Mouse (Mus musculus) lung, embryonic 15.5 days (tissue): ENCODE measurements around the gene H2-Eb1. TPM values are rescaled to one million over a fixed set of nuclear protein-coding genes. Genes with fewer than 3 reads are reported as not detected.

Experiments
- ATAC-seq: fragments of 200-750 bp; cut with Nextera tagmentation; 2 replicates; pipeline ENCODE4 v1.8.0; 2017; ENCODE audit warnings: moderate number of reproducible peaks, borderline replicate concordance; ENCODE audit not compliant: low FRiP score, low TSS enrichment; ENCODE audit errors: extremely low read depth
- H3K27ac ChIP-seq: fragments of 300-500 bp; sonication (generic); 2 replicates; pipeline ENCODE4 v1.5.1; 2015; ENCODE audit warnings: moderate library complexity, mild to moderate bottlenecking, inconsistent platforms
- H3K27me3 ChIP-seq: fragments of 300-500 bp; sonication (generic); 2 replicates; pipeline ENCODE4 v1.6.1; 2015; ENCODE audit warnings: inconsistent platforms
- H3K36me3 ChIP-seq: fragments of 300-500 bp; sonication (generic); 2 replicates; pipeline ENCODE4 v1.6.1; 2015; ENCODE audit warnings: inconsistent platforms
- H3K4me1 ChIP-seq: fragments of 300-500 bp; sonication (generic); 2 replicates; pipeline ENCODE4 v1.6.1; 2015; ENCODE audit warnings: inconsistent platforms
- H3K4me2 ChIP-seq: fragments of 300-500 bp; sonication (generic); 2 replicates; pipeline ENCODE4 v1.6.1; 2015; ENCODE audit warnings: inconsistent platforms, mild to moderate bottlenecking, moderate library complexity
- H3K4me3 ChIP-seq: fragments of 300-500 bp; sonication (generic); 2 replicates; pipeline ENCODE4 v1.5.1; 2015; ENCODE audit warnings: mild to moderate bottlenecking, inconsistent platforms
- H3K9ac ChIP-seq: fragments of 300-500 bp; sonication (generic); 2 replicates; pipeline ENCODE4 v1.6.1; 2015; ENCODE audit warnings: inconsistent platforms
- H3K9me3 ChIP-seq: fragments of 300-500 bp; sonication (generic); 2 replicates; pipeline ENCODE4 v1.6.1; 2016; ENCODE audit warnings: inconsistent platforms
- WGBS: fragments of 180-500 bp; shearing (Covaris S2); methylation state at CpG from one replicate; pipeline ENCODE4 v1.1.7; 2015; 5-methylcytosine and 5-hydroxymethylcytosine counted together
- polyA plus RNA-seq: library from polyadenylated mRNA; unstranded; fragments of >200 nt; fragmentation: Nextera tagmentation; extraction: Ambion mirVana; gene quantifications from 2 replicates; pipeline ENCODE4 v1.2.1, GENCODE M21; 2015

Gene H2-Eb1
- polyA plus RNA-seq, 1 experiment from 2014 or later = 12.0 TPM

DNA sequence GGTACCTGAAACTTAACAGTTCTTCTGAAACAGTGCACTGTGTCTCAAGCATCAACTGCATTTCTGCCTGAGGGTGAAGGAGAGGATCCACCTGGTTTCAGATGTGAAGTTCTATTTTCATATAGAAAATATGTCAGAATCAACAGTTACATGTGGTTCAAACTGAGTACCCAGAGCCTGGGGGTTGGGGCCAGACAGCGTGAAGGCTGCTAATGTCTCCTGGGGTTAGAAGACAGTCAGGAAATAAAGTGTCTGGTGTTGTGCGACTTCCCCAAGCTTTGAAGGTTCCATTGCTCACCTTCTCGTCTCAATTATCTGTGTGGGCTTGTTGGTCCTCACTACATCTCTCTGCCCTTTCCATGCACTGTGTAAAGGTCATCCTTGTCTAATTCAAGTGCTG, 20.7 kb downstream of the H2-Eb1 start:
- no peaks in the 10 kb centered on the region for H3K4me1 ChIP-seq
- WGBS = 65% methylated on average over 3 of the region's 3 CpGs
- no peak overlapping the region for H3K9ac ChIP-seq
- no peaks in the 10 kb centered on the region for H3K27me3 ChIP-seq
- no peaks in the 10 kb centered on the region for H3K36me3 ChIP-seq
- no peak overlapping the region for H3K4me3 ChIP-seq
- no peak overlapping the region for H3K4me2 ChIP-seq
- no peaks in the 10 kb centered on the region for H3K9me3 ChIP-seq
- no peak overlapping the region for H3K27ac ChIP-seq
- ATAC-seq = no peak

DNA sequence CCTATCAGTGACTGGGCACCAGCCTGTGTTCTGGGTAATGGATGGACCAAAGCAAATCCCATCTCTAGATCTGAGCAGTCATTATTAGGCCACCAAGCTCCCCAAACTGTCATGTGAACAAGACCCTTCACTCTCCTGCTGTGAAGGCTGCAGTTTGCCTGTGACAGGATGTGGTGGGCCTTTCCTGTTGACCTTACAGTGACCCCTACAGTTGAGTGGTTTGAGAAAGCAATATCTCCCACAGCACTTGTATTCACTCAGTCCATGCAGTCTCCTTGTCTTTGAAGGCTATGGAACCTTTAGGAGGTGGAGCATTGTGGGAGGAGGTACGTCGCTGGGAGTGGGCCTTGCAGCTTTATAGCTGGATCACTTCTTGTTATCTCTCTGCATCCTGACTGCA, 24.1 kb downstream of the H2-Eb1 start:
- Histone ChIP-seq H3K27me3 (no peaks in the 10 kb centered on the region), H3K4me1 (no peaks in the 10 kb centered on the region), H3K9me3 (no peaks in the 10 kb centered on the region), H3K9ac (no peak overlapping the region), H3K4me3 (no peak overlapping the region), H3K27ac (no peak overlapping the region), H3K36me3 (no peaks in the 10 kb centered on the region), H3K4me2 (no peak overlapping the region)
- ATAC-seq = no peak
- 58% methylated on average over 2 of the region's 2 CpGs for WGBS

DNA sequence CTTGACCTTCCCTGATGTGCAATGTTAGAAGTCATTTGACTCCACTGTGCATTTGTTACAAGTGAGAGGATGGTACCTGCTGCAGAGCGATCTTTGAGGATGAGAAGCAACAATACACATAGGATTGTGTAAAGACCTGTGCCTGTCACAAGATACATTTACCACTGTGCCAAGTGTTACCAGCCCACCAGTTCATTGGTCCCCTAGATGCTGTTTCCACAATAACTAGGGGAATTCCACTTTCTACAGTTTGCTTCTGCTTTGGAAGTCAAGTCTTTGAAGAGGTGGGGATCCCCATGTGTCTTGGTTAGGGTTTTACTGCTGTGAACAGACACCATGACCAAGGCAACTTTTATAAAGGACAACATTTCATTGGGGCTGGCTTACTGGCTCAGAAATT, 25.5 kb downstream of the H2-Eb1 start:
- no peak for ATAC-seq
- WGBS = 92% methylated on average over 1 of the region's 1 CpGs
- Histone ChIP-seq H3K4me1 (no peaks in the 10 kb centered on the region), H3K27me3 (no peaks in the 10 kb centered on the region), H3K4me3 (no peak overlapping the region), H3K27ac (no peak overlapping the region), H3K9ac (no peak overlapping the region), H3K9me3 (no peaks in the 10 kb centered on the region), H3K36me3 (no peaks in the 10 kb centered on the region), H3K4me2 (no peak overlapping the region)

DNA sequence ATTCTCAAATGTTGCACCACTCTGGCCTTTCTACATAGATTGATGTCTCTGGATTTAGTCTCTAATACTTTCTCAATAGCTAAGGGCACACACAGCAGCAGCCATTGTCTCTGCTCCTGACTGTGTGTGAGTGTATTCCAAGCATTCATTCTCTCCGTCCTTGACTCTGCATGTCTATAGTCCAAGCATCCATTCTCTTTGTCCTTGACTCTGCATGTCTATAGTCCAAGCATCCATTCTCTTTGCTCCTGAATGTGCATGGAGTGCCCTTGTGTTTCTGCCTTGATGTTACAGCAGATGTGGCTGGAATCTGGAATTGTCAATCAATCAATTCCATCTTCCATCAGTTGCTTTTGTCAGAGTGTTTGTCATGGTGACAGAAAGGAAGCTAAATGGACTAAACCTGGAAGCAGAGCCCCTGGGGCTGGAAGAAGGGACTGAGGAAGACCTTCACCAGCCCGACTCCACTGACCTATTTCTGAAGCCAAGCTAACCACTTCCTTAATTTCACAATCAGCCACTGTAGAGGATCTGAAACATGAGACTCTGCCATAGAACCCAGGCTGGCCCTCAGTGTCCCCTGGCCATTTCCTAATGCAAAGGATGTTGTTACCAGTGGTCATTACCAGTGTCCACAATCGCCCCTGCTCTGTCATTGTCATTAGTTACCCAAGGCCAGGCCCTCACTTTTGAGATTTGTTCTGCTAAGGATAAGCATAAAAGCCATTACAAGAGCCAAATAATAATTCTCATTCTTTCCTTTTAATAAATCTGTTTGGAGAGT, 35.1 kb downstream of the H2-Eb1 start:
- no peak overlapping the region for H3K27ac ChIP-seq
- no peaks in the 10 kb centered on the region for H3K36me3 ChIP-seq
- H3K27me3 ChIP-seq = no peaks in the 10 kb centered on the region
- no peaks in the 10 kb centered on the region for H3K9me3 ChIP-seq
- 51% methylated on average over 3 of the region's 3 CpGs for WGBS
- no peak overlapping the region for H3K9ac ChIP-seq
- H3K4me1 ChIP-seq = no peaks in the 10 kb centered on the region
- H3K4me2 ChIP-seq = no peak overlapping the region
- ATAC-seq = no peak
- no peak overlapping the region for H3K4me3 ChIP-seq

DNA sequence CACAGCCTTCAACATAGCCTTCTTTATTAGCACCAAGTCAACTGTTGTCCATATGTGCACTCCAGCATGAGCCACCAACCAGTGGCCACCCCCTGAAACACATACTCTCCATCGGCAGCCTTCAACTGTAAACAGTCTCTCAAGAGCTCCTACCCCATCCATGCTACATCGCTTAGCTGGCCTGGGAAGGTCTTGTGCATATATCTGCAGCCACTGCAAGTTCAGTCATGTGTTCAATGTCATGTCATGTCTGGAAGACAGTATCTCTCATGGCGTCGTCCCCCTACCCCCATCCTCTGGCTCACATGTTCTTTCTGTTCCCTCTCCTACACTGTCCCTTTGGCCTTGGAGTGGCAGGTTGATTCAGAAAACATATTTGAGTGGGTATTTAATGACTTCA, 39.2 kb downstream of the H2-Eb1 start:
- ATAC-seq = no peak
- no peaks in the 10 kb centered on the region for H3K27me3 ChIP-seq
- no peak overlapping the region for H3K4me3 ChIP-seq
- H3K4me1 ChIP-seq = no peaks in the 10 kb centered on the region
- no peak overlapping the region for H3K9ac ChIP-seq
- H3K27ac ChIP-seq = no peak overlapping the region
- 86% methylated on average over 4 of the region's 4 CpGs for WGBS
- H3K4me2 ChIP-seq = no peak overlapping the region
- no peaks in the 10 kb centered on the region for H3K36me3 ChIP-seq
- no peaks in the 10 kb centered on the region for H3K9me3 ChIP-seq

DNA sequence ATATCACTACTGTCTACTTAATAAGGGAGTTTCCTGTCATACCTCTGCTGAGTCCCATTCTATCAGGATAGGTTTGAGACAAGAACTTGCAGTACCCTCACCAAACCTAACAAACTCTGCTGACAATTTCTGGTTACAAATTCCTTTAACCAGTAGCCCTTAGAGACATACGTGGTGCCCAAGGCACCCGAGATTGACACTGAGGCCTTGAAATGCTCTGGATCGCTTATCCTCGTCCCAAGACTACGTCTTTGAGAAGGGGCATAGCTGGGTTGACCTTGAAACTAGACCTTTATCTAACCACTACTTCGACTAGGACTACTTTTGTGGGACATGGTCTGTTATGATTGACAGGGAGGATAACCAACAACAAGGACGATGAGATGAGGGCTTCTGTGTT, 39.8 kb downstream of the H2-Eb1 start:
- no peaks in the 10 kb centered on the region for H3K27me3 ChIP-seq
- no peak overlapping the region for H3K4me3 ChIP-seq
- H3K9me3 ChIP-seq = no peaks in the 10 kb centered on the region
- no peak overlapping the region for H3K4me2 ChIP-seq
- no peaks in the 10 kb centered on the region for H3K4me1 ChIP-seq
- H3K27ac ChIP-seq = no peak overlapping the region
- ATAC-seq = no peak
- no peak overlapping the region for H3K9ac ChIP-seq
- WGBS = 79% methylated on average over 7 of the region's 7 CpGs
- H3K36me3 ChIP-seq = no peaks in the 10 kb centered on the region

DNA sequence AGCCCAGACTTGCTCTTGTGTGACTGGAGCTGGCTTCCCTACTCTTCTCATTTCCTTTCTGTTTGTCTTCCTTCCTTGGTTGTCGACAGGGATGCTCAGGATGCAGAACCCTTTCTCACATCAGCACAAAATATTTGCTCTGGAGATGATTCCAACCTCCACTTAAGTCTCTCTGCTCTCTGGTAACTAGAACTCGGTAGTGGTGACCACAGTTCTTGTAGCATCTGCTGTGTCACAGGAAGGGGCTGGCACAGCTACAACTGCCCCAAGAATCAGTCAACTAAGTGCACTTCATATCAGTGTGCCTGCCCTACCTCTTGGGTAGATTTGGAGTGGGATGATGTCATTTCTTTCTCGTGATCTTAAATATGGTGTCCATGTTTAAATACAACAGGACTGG, 40.4 kb downstream of the H2-Eb1 start:
- 50% methylated on average over 3 of the region's 3 CpGs for WGBS
- no peak overlapping the region for H3K9ac ChIP-seq
- H3K4me1 ChIP-seq = no peaks in the 10 kb centered on the region
- H3K4me2 ChIP-seq = no peak overlapping the region
- H3K4me3 ChIP-seq = no peak overlapping the region
- no peaks in the 10 kb centered on the region for H3K27me3 ChIP-seq
- no peaks in the 10 kb centered on the region for H3K36me3 ChIP-seq
- ATAC-seq = no peak
- H3K27ac ChIP-seq = no peak overlapping the region
- H3K9me3 ChIP-seq = no peaks in the 10 kb centered on the region

DNA sequence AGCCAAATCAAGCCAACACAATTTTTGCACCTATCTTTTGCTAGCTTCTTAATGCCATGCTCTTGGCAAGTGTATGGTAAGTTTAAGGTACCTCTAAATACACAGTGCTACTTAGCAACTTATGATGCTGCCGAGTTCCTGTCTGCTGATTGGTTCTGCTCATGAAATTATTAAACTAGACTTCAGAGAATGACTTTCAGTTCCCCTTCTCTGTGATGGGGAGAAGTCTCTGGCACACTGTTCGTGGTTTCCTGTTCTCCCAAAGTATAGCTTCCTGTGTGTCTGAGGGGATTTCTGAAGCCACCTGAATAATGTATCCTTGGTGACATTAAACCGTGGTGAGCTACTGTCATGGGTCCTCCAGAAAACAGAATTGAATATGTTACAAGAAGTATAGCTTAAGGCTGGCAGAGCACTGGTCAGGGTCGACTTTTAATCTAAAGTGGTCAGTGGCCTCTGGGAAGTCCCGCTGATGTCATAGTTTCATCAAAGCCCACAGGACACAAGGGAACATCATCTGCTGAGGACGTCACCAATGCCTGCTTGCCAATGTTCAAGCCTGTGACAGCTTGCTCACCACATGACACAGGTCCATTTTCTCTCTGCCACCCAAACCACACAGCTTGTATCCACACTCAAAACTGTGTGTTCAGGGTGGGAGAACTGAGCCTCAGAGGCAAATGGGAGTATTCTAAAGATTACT, 42.1 kb downstream of the H2-Eb1 start:
- H3K27me3 ChIP-seq = no peaks in the 10 kb centered on the region
- H3K27ac ChIP-seq = no peak overlapping the region
- no peak overlapping the region for H3K4me2 ChIP-seq
- WGBS = 64% methylated on average over 6 of the region's 6 CpGs
- H3K36me3 ChIP-seq = no peaks in the 10 kb centered on the region
- no peaks in the 10 kb centered on the region for H3K9me3 ChIP-seq
- no peak overlapping the region for H3K9ac ChIP-seq
- no peak for ATAC-seq
- H3K4me3 ChIP-seq = no peak overlapping the region
- H3K4me1 ChIP-seq = no peaks in the 10 kb centered on the region

DNA sequence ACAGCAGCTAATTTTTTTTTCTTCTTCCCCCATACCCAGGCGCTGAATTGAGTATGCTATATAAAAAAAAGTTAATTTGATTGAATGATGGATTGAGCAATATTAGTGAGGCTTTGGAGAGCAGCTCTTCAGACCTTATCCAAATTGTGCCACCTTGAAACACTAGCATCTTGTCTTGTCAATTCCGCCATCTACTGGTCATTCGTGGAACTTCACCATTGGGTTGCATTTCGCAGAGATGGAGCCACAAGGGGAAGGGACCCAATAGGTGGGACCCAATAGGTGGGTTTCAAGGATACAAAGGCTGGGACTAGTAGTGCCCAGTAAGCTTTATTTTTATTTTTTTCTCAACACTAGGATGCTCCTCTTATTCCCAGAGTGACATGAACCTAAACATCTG, 43.8 kb downstream of the H2-Eb1 start:
- H3K4me3 ChIP-seq = no peak overlapping the region
- WGBS = 7% methylated on average over 4 of the region's 4 CpGs

DNA sequence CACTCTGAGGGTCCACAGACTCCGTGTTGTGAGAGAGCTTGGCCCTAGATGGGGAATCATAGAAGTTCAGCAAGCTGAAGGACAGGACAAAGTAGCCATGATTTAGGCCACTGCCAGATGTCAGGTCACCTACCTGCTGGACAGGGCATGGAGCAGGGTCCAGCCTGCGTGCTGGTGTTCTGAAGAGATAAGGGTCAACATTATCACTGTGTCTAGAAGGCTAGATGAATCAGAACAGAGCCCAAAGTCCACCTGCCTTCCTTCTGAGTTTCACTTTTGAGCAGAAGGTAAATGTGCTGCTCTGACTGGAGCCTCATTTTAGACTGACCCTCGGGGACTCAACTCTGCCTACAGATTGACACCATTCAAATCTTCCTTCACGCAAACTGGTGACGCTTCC, 48.9 kb downstream of the H2-Eb1 start, which contains the start of gene Btnl2:
TSS of gene Btnl2 (plus strand) at position 284 of the 400 bp plus-strand sequence.
- H3K4me2 ChIP-seq = no peak within 1 kb of the TSS
- H3K9me3 ChIP-seq = no peaks in the 10 kb centered on the region
- no peak within 1 kb of the TSS for H3K4me3 ChIP-seq
- no peak within 1 kb of the TSS for H3K27ac ChIP-seq
- 80% methylated on average over 5 of the region's 5 CpGs for WGBS
- no peaks in the 10 kb centered on the region for H3K36me3 ChIP-seq
- H3K9ac ChIP-seq = no peak within 1 kb of the TSS
- no peaks in the 10 kb centered on the region for H3K4me1 ChIP-seq
- no peaks in the 10 kb centered on the region for H3K27me3 ChIP-seq
- ATAC-seq = no peak

More for the DNA sequence above, 43.8 kb downstream of the H2-Eb1 start:
- Histone ChIP-seq H3K27me3 (no peaks in the 10 kb centered on the region), H3K4me1 (no peaks in the 10 kb centered on the region), H3K4me2 (no peak overlapping the region), H3K9ac (no peak overlapping the region), H3K27ac (no peak overlapping the region), H3K9me3 (no peaks in the 10 kb centered on the region), H3K36me3 (no peaks in the 10 kb centered on the region)
- no peak for ATAC-seq

DNA sequence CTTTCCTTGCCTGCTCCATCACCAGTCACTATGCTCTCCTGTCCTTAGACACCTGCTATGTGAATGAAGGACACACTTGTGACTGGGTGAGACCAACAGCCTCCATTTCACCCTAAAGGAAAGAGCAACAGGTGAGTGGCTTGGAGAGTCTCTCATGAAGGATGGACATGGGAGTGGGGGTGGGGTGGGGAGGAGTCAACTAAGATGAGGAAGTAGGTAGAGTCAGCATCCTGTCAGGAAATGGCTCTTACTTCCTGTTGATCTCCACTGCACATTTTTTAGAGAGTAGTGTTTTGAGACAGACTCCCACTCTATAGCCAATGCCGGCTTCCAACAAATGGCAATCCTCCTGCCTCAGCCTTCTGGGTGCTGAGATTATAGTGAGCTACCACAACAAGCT, 49.3 kb downstream of the H2-Eb1 start:
- Histone ChIP-seq H3K36me3 (no peaks in the 10 kb centered on the region), H3K4me1 (no peaks in the 10 kb centered on the region), H3K27me3 (no peaks in the 10 kb centered on the region), H3K4me3 (no peak overlapping the region), H3K4me2 (no peak overlapping the region), H3K9ac (no peak overlapping the region), H3K27ac (no peak overlapping the region), H3K9me3 (no peaks in the 10 kb centered on the region)
- no peak for ATAC-seq
- 86% methylated on average over 1 of the region's 1 CpGs for WGBS

DNA sequence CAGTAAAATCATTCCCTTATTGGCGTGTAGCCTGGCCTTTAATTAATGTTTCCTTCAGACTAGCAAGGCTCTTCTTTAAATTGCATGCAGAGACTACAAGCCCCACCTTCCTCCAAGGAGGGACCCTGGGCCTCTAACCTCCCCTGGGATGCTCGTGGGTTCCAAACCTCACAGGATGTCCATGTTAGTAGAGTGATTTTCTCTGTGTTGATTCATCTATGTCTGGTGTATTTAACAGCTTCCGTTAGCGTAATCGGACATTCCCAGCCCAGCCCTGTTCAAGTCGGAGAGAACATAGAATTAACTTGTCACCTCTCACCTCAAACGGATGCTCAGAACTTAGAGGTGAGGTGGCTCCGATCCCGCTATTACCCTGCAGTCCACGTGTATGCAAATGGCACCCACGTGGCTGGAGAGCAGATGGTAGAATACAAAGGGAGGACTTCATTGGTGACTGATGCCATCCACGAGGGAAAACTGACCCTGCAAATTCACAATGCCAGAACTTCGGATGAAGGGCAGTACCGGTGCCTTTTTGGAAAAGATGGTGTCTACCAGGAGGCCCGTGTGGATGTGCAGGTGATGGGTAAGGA, 57.4 kb downstream of the H2-Eb1 start:
- H3K4me3 ChIP-seq = no peak overlapping the region
- H3K36me3 ChIP-seq = no peaks in the 10 kb centered on the region
- H3K4me2 ChIP-seq = no peak overlapping the region
- WGBS = 77% methylated on average over 15 of the region's 15 CpGs
- H3K27me3 ChIP-seq = no peaks in the 10 kb centered on the region
- H3K4me1 ChIP-seq = no peaks in the 10 kb centered on the region
- H3K9me3 ChIP-seq = no peaks in the 10 kb centered on the region
- no peak for ATAC-seq
- H3K9ac ChIP-seq = no peak overlapping the region
- H3K27ac ChIP-seq = no peak overlapping the region
